Mouse (Mus musculus) thymus, adult 2 months (tissue): Measurements from ENCODE around the gene Pfkfb3.

ENCODE experiments used
- CTCF ChIP-seq: fragments of 200-500 bp; IDR thresholded peaks from 2 replicates; pipeline ENCODE4 v1.5.1; 2012; ENCODE audit warnings: mild to moderate bottlenecking, control low read depth, low read length, moderate library complexity, borderline replicate concordance; ENCODE audit not compliant: control insufficient read depth, poor library complexity, insufficient read depth; ENCODE audit errors: extremely low read depth
- POLR2A ChIP-seq: fragments of 200-500 bp; IDR thresholded peaks from 2 replicates; pipeline ENCODE4 v1.6.1; 2012; ENCODE audit warnings: mild to moderate bottlenecking, low read length, control low read depth, moderate library complexity; ENCODE audit not compliant: control insufficient read depth, poor library complexity, insufficient read depth; ENCODE audit errors: extremely low read depth

DNA sequence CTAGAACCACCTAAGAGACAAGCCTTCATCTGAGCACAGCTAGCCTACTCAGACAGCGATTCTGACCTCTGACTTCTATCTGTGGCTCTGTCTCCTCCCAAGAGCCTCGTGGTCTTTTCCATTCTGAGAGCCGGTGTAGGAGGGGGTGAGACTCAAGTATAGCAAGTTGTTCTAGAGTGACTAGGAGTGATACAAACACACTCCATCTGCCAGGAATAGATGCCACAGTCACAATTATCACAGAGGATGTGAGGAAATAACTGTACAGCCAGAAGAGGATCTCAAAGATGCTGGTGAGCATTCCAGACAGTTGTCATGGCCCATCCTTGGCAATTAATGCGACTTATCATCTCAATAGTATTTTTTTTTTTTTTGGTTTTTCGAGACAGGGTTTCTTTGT is 129.6 kb downstream of the Pfkfb3 start:
- TF ChIP-seq CTCF, result no peak
- TF ChIP-seq POLR2A, result no peak
